Mouse (Mus musculus): ENCODE measurements around the gene Gm49450. TPM values are rescaled to one million over a fixed set of nuclear protein-coding genes. Genes with fewer than 3 reads are reported as not detected.

The Gm49450 gene
- total RNA-seq, 4 experiments from 2014 or later = not detected

GRCm38 (mm10) chr15:98887526-98887925, 65.8 kb downstream of the Gm49450 start:
- no peak for DNase-seq

DNA sequence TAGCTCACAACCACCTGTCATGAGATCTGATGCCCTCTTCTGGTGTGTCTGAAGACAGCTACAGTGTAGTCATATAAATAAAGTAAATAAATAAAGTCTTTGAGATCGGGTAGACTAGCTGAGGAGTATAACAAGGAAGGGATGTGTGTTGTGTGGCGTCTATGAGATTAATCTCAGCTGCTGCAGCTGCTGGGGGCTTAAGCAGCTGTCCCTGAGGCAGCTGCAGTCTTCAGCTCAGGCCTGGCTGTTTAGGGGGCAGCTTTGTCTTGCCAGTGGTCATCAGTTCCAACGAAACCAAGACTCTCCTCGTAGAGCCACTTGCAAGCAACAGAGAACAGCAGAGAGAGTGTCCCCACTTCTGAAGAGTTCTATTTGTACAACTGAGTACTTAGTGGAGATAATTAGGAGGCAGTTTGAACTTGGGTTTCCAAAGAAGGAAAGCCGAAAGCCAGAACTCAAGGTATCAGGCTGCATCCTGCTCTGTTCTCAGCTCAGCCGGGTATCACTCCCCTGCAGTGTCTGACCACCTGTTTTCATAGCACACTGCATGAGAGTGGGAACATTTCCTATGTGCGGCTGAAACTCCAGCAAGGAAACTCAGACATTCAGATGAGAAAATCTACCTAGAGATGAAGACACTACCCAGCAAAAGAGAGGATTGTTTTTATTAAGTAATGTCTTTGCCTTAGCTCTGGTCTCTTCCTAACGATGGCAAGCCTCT, 66.5 kb downstream of the Gm49450 start:
- no peak for DNase-seq

DNA sequence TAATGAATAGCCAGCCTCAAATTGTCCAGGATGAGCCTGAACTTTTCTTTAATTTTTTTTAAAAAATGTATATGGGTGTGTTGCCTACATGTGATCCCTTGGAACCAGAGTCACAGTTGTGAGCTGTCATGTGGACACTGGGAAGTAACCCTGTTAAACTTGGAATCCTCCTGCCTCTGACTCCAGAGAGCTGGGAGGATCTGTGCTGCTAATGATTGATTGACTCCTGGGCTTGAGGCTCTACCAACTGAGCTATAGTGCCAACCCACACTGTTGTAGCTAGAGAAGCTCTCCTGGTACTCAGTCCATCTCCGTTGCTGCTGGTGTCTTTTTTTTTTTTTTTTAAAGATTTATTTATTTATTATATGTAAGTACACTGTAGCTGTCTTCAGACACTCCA, 69.2 kb downstream of the Gm49450 start:
- no peak for DNase-seq

- DNase-seq = no peak
Measured at GRCm38 (mm10) chr15:98883661-98884060, 69.7 kb downstream of the Gm49450 start.

Other genes with a start within 250 kb of the Gm49450 start
- under 1 TPM; 0.59 to 0.90 (median 0.82) TPM for gene Ccdc65, start 245.3 kb downstream of the Gm49450 start, total RNA-seq (2022)
- 10 to 100 TPM in 1 of 4 experiments, 1 to 10 TPM in 3; 7.1 to 14.4 (median 9.8) TPM for gene Fkbp11, start 225.4 kb downstream of the Gm49450 start, total RNA-seq (2022)
- 100 to 1,000 TPM; 153 to 163 (median 159) TPM for gene Arf3, start 190.3 kb downstream of the Gm49450 start, total RNA-seq (2022)
- 10 to 100 TPM in 1 of 4 experiments, 1 to 10 TPM in 1, under 1 TPM in 2; 0.49 to 12.9 (median 5.0) TPM for gene Wnt10b, start 175.4 kb downstream of the Gm49450 start, total RNA-seq (2022)
- not detected for gene Wnt1, start 163.7 kb downstream of the Gm49450 start, total RNA-seq (2022)
- gene Ddn, start 144.1 kb downstream of the Gm49450 start, total RNA-seq (2022) = 1 to 10 TPM in 1 of 4 experiments, under 1 TPM in 3; 0.29 to 1.1 (median 0.61) TPM
- gene Prkag1, start 122.0 kb downstream of the Gm49450 start, total RNA-seq (2022) = 10 to 100 TPM; 76.0 to 83.8 (median 79.2) TPM
- 100 to 1,000 TPM in 1 of 4 experiments, 10 to 100 TPM in 3; 61.7 to 114 (median 71.8) TPM for gene Kmt2d, start 82.3 kb downstream of the Gm49450 start, total RNA-seq (2022)
- gene Rhebl1, start 59.0 kb downstream of the Gm49450 start, total RNA-seq (2022) = 1 to 10 TPM; 2.8 to 7.2 (median 4.2) TPM
- gene Dhh, start 55.0 kb downstream of the Gm49450 start, total RNA-seq (2022) = 1 to 10 TPM; 1.8 to 3.8 (median 2.1) TPM
- gene Lmbr1l, start 35.3 kb downstream of the Gm49450 start, total RNA-seq (2022) = 10 to 100 TPM; 12.3 to 33.2 (median 27.8) TPM
- gene Tuba1b, start 19.0 kb downstream of the Gm49450 start, total RNA-seq (2022) = 100 to 1,000 TPM; 199 to 221 (median 208) TPM
- gene Tuba1a, start 152 bp upstream of the Gm49450 start, total RNA-seq (2022) = 100 to 1,000 TPM in 3 of 4 experiments, 10 to 100 TPM in 1; 70.5 to 196 (median 116) TPM
- 100 to 1,000 TPM; 207 to 347 (median 262) TPM for gene Tuba1c, start 76.3 kb upstream of the Gm49450 start, total RNA-seq (2022)
- 1 to 10 TPM in 2 of 4 experiments, under 1 TPM in 2; 0.81 to 2.2 (median 1.4) TPM for gene Prph, start 101.6 kb upstream of the Gm49450 start, total RNA-seq (2022)
- 1 to 10 TPM in 1 of 4 experiments, under 1 TPM in 3; 0.22 to 2.3 (median 0.67) TPM for gene Troap, start 121.0 kb upstream of the Gm49450 start, total RNA-seq (2022)
- not detected for gene C1ql4, start 134.3 kb upstream of the Gm49450 start, total RNA-seq (2022)
- 1 to 10 TPM in 2 of 4 experiments, under 1 TPM in 2; 0.37 to 1.6 (median 1.2) TPM for gene Dnajc22, start 139.6 kb upstream of the Gm49450 start, total RNA-seq (2022)
- 10 to 100 TPM; 13.9 to 20.1 (median 17.6) TPM for gene Spats2, start 172.4 kb upstream of the Gm49450 start, total RNA-seq (2022)